Mouse (Mus musculus) gastrocnemius, postnatal 14 days (tissue): ENCODE data around the gene Kcnj14. TPM values are rescaled to one million over a fixed set of nuclear protein-coding genes. Genes with fewer than 3 reads are reported as not detected.
A peak's percentile ranks its signal among the peaks of the same experiment; 100 is the strongest.

Experiments
- DNase-seq: peaks from one replicate; pipeline ENCODE4 v3.0.0; 2021; ENCODE audit warnings: mixed read lengths
- intact Hi-C: fragments of 180-260 bp; cut with DNase I; formaldehyde crosslinking; loops from one replicate; pipeline ENCODE4 v1.15.1; 2025; ENCODE audit warnings: low total_unique reads
- long read RNA-seq, 2 experiments: library from polyadenylated mRNA; stranded (forward); transcript quantifications; one replicate each; pipeline ENCODE4 v2.0.0; 2021
- total RNA-seq, 2 experiments: library from RNA; stranded (reverse); gene quantifications; 2 replicates each; pipeline ENCODE4 v1.2.3; 2021

The Kcnj14 gene
- total RNA-seq = under 1 TPM; 0.16 to 0.18 TPM
- long read RNA-seq, experiment 1 = 0 reads
- long read RNA-seq, experiment 2, partial matches to known transcripts = 2 of 2 reads
- long read RNA-seq, experiment 2, other reads (novel, unspliced or antisense) = 0 of 2 reads

- intact Hi-C loops = no loop called here
- no peak for DNase-seq
Observed at GRCm38 (mm10) chr7:45824598-45824997, at the start of gene Kcnj14. TSS of gene Kcnj14 (minus strand) at chr7:45824782.

DNA sequence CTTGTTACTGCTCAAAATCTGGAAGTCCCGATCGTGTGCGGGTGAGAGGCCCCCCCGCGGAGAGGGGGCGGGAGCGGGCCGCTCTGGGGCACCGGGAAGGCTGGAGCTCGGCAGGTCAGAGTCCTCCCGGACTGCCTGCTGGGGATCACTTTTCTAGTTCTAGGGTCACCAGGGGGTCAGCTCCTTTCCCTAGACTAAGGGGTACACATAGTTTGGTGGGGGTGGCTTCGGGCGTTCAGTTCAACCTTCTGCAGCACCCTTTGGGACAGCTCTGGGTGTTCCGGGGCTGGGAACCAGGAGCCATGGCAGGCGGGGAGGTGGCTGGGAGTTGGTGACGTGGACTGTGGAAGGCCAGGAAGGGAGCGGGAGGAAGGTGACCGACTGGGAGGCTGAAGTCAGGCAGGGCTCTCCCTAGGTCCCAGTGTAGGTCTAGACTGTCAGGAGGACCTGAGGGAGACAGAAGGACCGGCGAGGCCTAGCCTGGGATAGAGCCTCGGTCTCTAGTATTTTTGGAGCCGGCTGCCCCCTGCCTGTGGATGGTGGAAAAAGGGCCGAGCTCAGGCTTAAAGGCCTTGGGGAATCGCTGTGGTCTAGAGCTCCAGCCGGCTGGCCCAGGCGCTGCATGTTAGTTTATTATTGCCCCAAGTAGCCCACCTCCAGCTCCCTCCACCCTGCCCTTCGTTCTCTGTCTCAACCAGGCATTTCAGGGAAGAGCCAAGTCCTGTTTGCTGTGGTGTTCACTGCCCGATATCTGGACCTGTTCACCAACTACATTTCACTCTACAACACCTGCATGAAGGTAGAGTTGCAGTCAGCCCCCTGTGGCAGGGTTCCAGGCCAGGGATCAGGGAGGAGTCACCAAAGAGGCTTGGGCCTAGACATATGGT is 48.7 kb upstream of the Kcnj14 start:
- peak; percentile 62 for DNase-seq
- intact Hi-C loops = loop anchor here (5.0 kb wide), 1 partner anchor 59 kb away; no protein-coding TSS in a partner anchor

DNA sequence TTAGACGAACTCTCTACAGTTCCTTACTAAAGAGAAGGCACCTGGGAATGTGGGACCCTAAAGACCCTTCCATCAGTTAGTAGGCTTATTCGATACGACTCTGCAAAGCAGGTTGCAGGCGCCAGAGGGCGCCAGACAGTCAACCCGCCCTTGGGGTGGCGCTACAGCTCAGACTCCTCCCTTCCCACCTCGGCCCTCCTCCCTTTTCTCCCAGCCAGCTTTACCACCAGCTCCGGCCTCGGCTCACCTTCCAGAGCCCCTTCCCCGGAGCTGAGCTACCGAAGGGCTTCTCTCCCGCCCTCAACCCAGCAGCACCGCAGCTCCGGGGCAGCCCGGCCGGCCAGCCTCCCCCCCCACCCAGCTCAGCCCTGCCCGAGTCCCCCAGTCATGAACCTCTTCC is 48.0 kb upstream of the Kcnj14 start, which contains the start of gene Kdelr1:
Gene Kdelr1, plus strand, starts transcription at position 149 of the 400 bp plus-strand sequence.
- DNase-seq = peak; percentile 88
- intact Hi-C loops = loop anchor here (5.0 kb wide), 1 partner anchor 60 kb away; no protein-coding TSS in a partner anchor

- intact Hi-C loops = loop anchor here (2.0 to 5.0 kb wide), 2 partner anchors 62 to 144 kb away; no protein-coding TSS in a partner anchor
- no peak for DNase-seq
Observed at GRCm38 (mm10) chr7:45870282-45871058, 45.9 kb upstream of the Kcnj14 start.

DNA sequence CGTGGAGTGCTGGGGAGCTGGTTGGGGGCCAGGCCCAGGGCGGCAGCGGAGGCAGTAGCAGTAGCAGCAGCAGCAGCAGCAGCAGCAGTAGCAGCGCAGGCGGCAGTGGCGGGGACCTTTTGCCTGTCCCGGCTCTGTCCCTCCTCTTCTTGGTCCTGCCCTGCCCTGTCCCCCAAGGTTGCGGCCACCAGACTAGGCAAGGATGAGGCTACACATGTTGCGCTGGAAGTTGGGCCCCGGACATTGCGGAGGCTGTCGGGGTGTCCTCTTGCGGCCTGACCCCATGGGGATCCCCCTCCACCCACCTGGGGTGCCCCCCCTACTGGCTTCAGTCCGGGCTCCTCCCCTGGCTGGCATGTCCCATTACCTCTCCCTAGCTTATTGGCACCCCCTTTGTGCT is 45.2 kb upstream of the Kcnj14 start:
- intact Hi-C loops = loop anchor here (2.0 to 5.0 kb wide), 2 partner anchors 63 to 145 kb away; no protein-coding TSS in a partner anchor
- no peak for DNase-seq

- no peak for DNase-seq
- intact Hi-C loops = no loop called here
Observed at GRCm38 (mm10) chr7:45869107-45869670, 44.6 kb upstream of the Kcnj14 start.

DNA sequence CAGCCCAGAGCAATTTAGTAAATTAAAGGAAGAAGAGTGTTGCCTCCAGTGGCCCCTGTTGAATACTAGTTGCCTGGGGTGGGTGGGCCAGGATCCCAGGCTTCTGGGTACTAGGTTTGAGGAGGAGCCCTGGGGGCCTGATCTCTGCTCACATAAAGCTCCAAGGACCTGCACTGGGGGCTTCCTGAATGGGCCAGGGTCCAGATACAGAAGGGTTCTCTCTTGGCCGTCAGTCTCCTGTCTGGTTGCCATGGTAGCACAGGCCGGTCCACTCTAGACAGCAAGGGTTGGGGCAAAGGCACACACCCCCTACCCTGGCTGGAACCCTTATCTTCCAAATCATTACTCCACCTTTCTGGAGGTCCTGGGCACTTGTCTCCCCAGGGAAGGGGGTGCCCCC is 43.3 kb upstream of the Kcnj14 start:
- intact Hi-C loops = no loop called here
- no peak for DNase-seq

GRCm38 (mm10) chr7:45865925-45866910 is 41.6 kb upstream of the Kcnj14 start:
- DNase-seq = peak; percentile 95
- intact Hi-C loops = no loop called here

GRCm38 (mm10) chr7:45864435-45864834 is 39.9 kb upstream of the Kcnj14 start:
- intact Hi-C loops = no loop called here
- no peak for DNase-seq

GRCm38 (mm10) chr7:45862804-45863203 is 38.2 kb upstream of the Kcnj14 start:
- intact Hi-C loops = no loop called here
- no peak for DNase-seq

- intact Hi-C loops = no loop called here
- no peak for DNase-seq
Observed at GRCm38 (mm10) chr7:45859008-45859407, 34.4 kb upstream of the Kcnj14 start.

DNA sequence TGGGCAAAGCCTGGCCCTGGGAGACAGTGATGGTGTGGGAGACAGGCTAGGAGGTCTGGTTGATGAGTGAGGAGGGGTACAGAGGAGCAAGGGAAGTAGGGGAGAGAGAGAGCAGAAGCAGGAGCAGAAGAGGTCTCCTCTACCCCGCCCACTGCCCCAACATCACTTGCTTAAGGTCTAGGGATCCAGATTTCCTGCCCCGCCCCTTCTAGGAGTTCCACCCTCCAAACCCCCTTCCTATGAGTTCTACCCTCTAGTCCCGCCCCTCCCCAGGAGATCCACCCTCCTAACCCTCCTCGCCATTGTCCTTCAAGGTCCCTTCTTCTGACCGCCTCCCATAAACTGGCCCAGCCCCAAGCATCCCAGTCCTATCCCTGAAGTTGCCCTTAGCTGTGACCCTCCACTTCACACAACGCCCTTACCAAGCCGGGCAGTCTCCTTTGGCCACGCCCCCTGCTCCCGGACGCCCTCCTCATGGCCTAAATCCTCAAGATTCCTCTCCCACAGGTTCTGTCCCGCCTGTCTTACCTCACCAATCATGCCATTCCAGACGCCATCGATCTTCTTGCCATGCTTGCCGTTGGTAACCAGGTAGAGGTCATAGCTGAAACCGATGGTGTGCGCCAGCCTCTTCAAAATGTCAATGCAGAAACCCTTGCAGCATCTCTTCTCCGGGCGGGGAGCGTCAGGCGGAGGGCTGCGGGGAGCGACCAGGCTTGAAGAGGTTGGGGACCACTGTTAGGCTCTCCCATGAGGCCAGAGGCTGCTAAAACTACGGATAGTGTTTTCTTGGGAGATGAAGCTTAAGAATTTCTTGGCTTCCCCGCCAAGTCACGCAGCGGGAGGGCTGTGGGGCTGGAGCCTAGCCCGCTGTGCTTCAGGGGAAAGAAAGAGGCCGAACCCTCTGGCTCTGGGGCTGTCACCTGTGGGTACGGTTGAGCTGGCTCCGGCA is 32.6 kb upstream of the Kcnj14 start:
- no peak for DNase-seq
- intact Hi-C loops = no loop called here

DNA sequence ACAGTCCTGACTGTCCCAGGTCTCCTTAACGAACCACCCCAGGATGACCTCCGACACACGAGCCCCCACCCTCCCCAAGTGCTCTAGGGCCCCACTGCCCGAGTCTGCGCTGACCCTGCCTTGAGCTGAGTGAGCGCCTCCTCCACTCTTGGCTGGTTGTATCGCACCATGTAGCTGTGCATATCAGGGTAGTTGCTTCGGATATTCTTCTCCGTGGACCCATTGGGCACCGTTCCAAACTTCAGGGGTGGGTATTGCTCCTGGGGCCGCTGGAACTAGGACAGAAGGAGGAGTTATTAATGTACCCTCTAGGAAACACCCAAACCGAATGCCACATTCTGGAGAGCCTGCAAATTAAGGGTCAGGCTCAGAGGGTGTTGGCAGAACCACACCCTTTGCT is 28.5 kb upstream of the Kcnj14 start:
- intact Hi-C loops = no loop called here
- DNase-seq = no peak

DNA sequence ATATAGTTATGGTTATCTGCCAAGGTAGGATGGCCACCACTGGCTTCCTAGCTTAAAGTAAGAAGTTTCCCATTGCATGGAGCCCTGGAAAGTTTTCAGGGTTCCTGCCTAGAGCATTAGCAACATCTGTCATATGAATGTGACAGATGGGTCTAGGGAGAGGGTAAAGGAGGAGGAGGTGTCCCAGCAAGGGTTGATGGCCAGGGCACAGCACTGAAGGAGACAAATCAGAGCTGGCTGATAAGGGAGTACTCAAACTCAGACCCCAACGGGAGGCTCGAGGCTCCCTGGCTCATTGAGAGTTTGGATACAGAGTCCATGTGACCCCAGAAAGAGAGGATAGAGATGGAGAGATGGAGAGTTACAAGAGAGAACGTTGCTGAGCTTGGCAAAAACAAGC is 26.1 kb upstream of the Kcnj14 start:
- intact Hi-C loops = no loop called here
- DNase-seq = no peak

- no peak for DNase-seq
- intact Hi-C loops = no loop called here
Observed at GRCm38 (mm10) chr7:45848447-45849027, 24.0 kb upstream of the Kcnj14 start.

DNA sequence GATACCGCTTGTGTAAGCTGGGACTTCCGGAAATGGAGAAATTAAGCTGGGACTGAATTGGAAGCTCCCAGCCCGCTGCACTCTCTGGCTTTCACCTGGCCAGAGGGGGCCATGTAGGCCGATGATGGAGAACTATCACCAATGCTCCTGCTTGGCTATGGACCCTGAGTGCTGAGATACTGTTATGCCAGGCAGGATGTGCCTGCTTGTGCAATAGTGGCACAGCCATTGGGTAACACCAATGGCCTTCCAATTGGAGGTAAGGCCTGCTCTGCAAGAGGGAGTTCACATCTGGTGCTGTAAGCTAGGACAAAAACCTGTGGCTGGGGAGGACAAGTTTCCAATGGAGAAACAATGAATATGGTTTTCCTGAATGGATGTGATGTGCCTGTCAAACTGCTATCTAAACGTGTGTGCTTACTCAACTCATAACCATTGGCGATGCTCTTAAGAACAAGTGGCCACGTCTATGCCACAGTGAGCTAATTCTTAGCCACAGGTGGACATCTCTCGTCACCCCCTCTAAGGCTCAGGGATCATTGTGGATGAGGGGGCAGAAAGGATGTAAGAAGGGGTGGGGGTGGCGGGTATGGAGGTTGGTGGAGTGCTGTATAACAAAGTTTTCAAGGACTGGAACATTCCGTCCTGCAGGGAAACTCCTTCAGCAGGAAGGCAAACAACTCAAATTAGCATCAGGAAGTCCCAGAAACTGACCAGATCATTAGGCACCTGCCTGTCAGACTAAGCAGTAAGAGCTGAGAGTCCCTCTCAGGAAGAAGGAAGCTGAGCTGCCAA is 18.6 kb upstream of the Kcnj14 start:
- intact Hi-C loops = no loop called here
- no peak for DNase-seq
